Mouse (Mus musculus) kidney, adult 2 months (tissue): ENCODE measurements around the gene Snrpd2.

ENCODE experiments used
- CTCF ChIP-seq: fragments of 200-500 bp; conservative IDR thresholded peaks from 2 replicates; pipeline ENCODE4 v1.5.1; 2011; ENCODE audit warnings: low read depth, mild to moderate bottlenecking, control low read depth, low read length, moderate library complexity, mixed read lengths; ENCODE audit not compliant: insufficient read depth, insufficient read length
- POLR2A ChIP-seq: fragments of 200-500 bp; IDR thresholded peaks from one replicate; pipeline ENCODE4 v1.6.1; 2011; ENCODE audit warnings: low read depth, low read length, control low read depth

DNA sequence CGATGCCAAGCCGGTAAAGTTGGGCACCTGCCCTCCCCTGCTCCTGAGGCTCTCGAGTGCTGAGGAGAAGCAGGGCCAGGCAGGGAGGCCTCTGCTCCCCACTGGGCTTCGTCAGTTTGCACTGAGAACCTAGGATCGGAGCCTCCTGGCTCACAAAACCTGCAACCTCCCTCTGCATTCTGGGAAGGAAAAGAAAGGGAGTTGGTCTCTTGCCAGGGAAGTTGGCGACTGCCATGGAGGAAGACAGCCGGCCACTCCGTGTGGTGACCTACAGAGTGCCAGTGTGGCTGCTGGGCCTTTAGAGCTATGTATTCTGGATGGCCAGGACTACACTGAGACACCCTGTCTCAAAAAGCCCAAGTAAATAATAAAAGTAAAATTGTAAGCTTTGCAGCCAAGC lies 5.3 kb downstream of the Snrpd2 start:
- TF ChIP-seq POLR2A (no peak), CTCF (no peak)
